Mouse (Mus musculus) intestine, postnatal 0 days (tissue): ENCODE data around the gene C5ar1. TPM values are rescaled to one million over a fixed set of nuclear protein-coding genes. Genes with fewer than 3 reads are reported as not detected.

Source experiments
- ATAC-seq: fragments of 200-750 bp; cut with Nextera tagmentation; 2 replicates; pipeline ENCODE4 v1.8.0; 2017; ENCODE audit warnings: mild to moderate bottlenecking, moderate TSS enrichment, moderate library complexity
- H3K27ac ChIP-seq: fragments of 300-500 bp; sonication (generic); 2 replicates; pipeline ENCODE4 v1.5.1; 2014; ENCODE audit warnings: mild to moderate bottlenecking, low read depth, low read length, moderate library complexity
- H3K27me3 ChIP-seq: fragments of 300-500 bp; sonication (generic); replicated peaks from 2 replicates; pipeline ENCODE4 v1.6.1; 2014; ENCODE audit warnings: low read length, mixed read lengths; ENCODE audit not compliant: control insufficient read depth, insufficient read depth
- H3K36me3 ChIP-seq: fragments of 300-500 bp; sonication (generic); 2 replicates; pipeline ENCODE4 v1.6.1; 2014; ENCODE audit warnings: mild to moderate bottlenecking, moderate library complexity; ENCODE audit not compliant: control insufficient read depth, insufficient read depth
- H3K4me1 ChIP-seq: fragments of 300-500 bp; sonication (generic); replicated peaks from 2 replicates; pipeline ENCODE4 v1.6.1; 2014; ENCODE audit warnings: antibody characterized with exemption, low read length, mixed read lengths; ENCODE audit not compliant: control insufficient read depth, insufficient read depth
- H3K4me2 ChIP-seq: fragments of 300-500 bp; sonication (generic); replicated peaks from 2 replicates; pipeline ENCODE4 v1.6.1; 2014; ENCODE audit warnings: low read depth, mild to moderate bottlenecking, moderate library complexity
- H3K4me3 ChIP-seq: fragments of 300-500 bp; sonication (generic); 2 replicates; pipeline ENCODE4 v1.5.1; 2014; ENCODE audit warnings: low read depth, low read length
- H3K9ac ChIP-seq: fragments of 300-500 bp; sonication (generic); 2 replicates; pipeline ENCODE4 v1.6.1; 2014; ENCODE audit warnings: mild to moderate bottlenecking, low read depth, low read length
- H3K9me3 ChIP-seq: fragments of 300-500 bp; sonication (generic); 2 replicates; pipeline ENCODE4 v1.6.1; 2016; ENCODE audit warnings: mixed run types; ENCODE audit not compliant: control insufficient read depth
- CTCF ChIP-seq: sonication (generic); IDR thresholded peaks from 2 replicates; pipeline ENCODE4 v1.5.1; 2016; ENCODE audit warnings: low read depth, mild to moderate bottlenecking, control low read depth, antibody characterized with exemption, moderate library complexity
- WGBS: fragments of 180-500 bp; shearing (Covaris S2); extraction: QIAGEN DNeasy Blood & Tissue Kit; methylation state at CpG from one replicate; pipeline ENCODE4 v1.1.7; 2014; 5-methylcytosine and 5-hydroxymethylcytosine counted together
- polyA plus RNA-seq: library from polyadenylated mRNA; unstranded; fragments of >200 nt; fragmentation: Nextera tagmentation; extraction: Ambion mirVana; gene quantifications from 2 replicates; pipeline ENCODE4 v1.2.1, GENCODE M21; 2015

Gene C5ar1
- polyA plus RNA-seq, 1 experiment from 2014 or later: 2.1 TPM

DNA sequence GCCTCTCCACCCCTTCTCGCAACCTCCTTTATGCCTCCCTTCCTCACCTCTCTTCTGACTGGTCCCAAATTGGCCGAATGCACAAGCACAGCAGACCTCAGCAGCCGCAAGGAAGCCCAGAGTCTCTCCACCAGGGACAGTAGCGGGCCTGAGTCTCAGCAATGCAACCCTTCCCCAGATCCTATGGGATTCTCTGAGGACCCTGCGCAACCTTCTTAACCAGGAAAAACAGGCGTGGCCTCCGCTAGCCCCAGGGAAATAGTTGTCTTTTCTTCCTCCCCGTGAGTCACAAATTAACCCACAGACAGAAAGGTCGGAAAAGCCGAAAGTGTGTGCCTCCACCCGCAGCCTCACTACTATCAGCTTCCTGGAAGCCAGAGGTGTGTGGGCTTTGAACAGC, 17.6 kb downstream of the C5ar1 start:
- H3K27ac ChIP-seq: no peak overlapping the region
- no peaks in the 10 kb centered on the region for H3K9me3 ChIP-seq
- H3K4me2 ChIP-seq: no peak overlapping the region
- H3K27me3 ChIP-seq: no peaks in the 10 kb centered on the region
- no peaks in the 10 kb centered on the region for H3K4me1 ChIP-seq
- peak; percentile 27 for TF ChIP-seq CTCF
- H3K9ac ChIP-seq: no peak overlapping the region
- ATAC-seq: no peak
- no peak overlapping the region for H3K4me3 ChIP-seq
- H3K36me3 ChIP-seq: no peaks in the 10 kb centered on the region
- 50% methylated on average over 11 of the region's 11 CpGs for WGBS

DNA sequence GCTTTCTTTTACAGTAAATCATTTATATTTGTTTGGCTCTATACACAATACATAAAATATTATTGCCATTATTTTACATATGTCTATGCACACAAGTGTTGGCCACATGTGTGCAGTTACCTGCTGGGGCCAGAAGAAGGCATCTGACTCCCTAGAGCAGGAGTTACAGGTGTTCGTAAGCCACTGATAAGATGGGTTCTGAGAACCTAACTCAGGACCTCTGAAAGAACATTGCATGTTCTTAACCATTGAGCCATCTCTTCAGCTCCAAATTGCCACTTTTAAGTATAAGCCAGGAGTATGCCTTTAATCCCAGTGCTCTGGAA, 18.4 kb downstream of the C5ar1 start:
- no peak overlapping the region for H3K27ac ChIP-seq

DNA sequence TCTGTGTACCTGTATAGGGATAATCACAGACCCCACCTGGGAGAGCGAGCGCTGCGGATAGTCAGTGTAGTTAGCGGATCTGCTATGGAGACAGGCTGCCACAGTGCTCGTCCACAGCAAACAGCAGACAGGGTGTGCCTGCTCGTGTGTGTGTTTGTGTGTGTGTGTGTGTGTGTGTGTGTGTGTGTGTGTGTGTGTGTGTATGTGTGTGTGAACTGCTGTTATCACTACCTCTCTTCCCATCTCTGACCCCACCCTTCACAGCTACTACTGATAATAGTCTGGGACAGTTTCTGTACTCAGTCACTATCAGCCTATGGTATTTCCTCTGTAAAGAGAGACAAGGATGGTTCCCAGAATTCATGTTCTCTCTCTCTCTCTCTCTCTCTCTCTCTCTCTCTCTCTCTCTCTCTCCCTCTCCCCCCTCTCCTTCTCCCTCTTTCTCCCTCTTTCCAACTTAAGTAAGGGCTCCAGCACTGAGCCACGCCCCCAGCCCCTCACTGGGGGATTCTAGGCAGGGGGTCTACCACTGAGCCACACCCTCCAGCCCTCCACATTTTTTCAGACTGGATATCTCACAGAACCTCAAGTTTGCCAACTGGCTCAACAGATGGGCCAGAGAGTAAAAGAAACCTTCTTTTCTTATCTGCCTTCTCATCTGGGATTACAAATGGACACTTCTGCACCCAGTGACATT, 18.9 kb downstream of the C5ar1 start:
- Histone ChIP-seq H3K27ac (no peak overlapping the region), H3K9ac (no peak overlapping the region), H3K4me1 (no peaks in the 10 kb centered on the region), H3K4me2 (no peak overlapping the region), H3K9me3 (no peaks in the 10 kb centered on the region), H3K27me3 (no peaks in the 10 kb centered on the region), H3K36me3 (no peaks in the 10 kb centered on the region), H3K4me3 (no peak overlapping the region)
- no peak for TF ChIP-seq CTCF
- 57% methylated on average over 7 of the region's 7 CpGs for WGBS
- ATAC-seq: no peak

More for the DNA sequence above, 18.4 kb downstream of the C5ar1 start:
- no peak for ATAC-seq
- TF ChIP-seq CTCF: no peak
- Histone ChIP-seq H3K9me3 (no peaks in the 10 kb centered on the region), H3K4me2 (no peak overlapping the region), H3K4me3 (no peak overlapping the region), H3K27me3 (no peaks in the 10 kb centered on the region), H3K36me3 (no peaks in the 10 kb centered on the region), H3K4me1 (no peaks in the 10 kb centered on the region), H3K9ac (no peak overlapping the region)
- WGBS: 83% methylated on average over 1 of the region's 1 CpGs

DNA sequence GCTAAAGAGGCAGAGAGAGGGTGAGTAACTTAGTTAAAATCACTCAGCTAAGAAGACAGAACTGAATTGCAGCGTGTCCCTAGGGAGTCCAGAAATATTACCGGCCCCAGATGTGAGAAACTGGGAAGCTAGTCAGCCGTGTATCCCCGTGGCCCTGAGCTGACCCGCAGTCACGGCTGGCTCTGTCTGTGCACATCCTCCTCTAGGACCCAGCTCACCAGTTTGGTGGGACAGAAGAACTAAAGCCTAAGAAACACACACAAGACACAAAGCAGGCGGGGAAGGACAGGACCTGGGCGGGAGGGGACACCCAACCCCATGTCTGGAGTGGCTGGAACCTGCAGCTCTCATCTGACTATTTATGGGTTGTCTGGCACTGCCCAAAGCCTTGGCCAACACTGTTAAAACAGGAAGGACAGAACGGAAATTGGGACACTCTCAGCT, 19.8 kb downstream of the C5ar1 start:
- Histone ChIP-seq H3K27me3 (no peaks in the 10 kb centered on the region), H3K4me3 (no peak overlapping the region), H3K27ac (no peak overlapping the region), H3K36me3 (no peaks in the 10 kb centered on the region), H3K4me1 (no peaks in the 10 kb centered on the region), H3K4me2 (no peak overlapping the region), H3K9ac (no peak overlapping the region), H3K9me3 (no peaks in the 10 kb centered on the region)
- TF ChIP-seq CTCF: no peak
- ATAC-seq: no peak
- WGBS: 64% methylated on average over 9 of the region's 9 CpGs

DNA sequence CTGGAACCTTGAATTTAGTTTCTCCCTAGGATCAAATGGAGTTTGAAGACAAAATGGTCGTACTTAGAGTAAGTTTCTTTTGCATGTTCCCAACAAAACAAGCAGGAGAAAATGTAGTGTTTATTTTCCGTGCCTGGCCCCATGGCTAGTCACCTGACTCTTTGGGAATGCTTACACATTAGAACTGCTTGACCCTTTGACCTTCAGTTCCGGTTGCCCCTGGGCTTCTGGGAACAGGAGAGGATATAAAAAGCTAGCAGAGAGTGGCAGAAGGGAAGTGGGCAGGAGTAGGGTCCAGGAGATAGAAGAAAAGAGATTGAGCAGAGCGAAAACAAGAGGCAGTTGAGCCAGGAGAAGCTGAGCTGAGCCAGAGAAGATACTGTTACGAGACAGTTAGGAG, 29.5 kb downstream of the C5ar1 start:
- no peak overlapping the region for H3K4me3 ChIP-seq
- H3K4me2 ChIP-seq: no peak overlapping the region
- TF ChIP-seq CTCF: no peak
- no peaks in the 10 kb centered on the region for H3K27me3 ChIP-seq
- no peaks in the 10 kb centered on the region for H3K36me3 ChIP-seq
- 0 out of 2 replicates have a peak, but pooled peaks cover 3% of the 10 kb centered on the region for H3K9me3 ChIP-seq
- no peak for ATAC-seq
- H3K27ac ChIP-seq: no peak overlapping the region
- no peak overlapping the region for H3K9ac ChIP-seq
- 34% methylated on average over 5 of the region's 5 CpGs for WGBS
- no peaks in the 10 kb centered on the region for H3K4me1 ChIP-seq

DNA sequence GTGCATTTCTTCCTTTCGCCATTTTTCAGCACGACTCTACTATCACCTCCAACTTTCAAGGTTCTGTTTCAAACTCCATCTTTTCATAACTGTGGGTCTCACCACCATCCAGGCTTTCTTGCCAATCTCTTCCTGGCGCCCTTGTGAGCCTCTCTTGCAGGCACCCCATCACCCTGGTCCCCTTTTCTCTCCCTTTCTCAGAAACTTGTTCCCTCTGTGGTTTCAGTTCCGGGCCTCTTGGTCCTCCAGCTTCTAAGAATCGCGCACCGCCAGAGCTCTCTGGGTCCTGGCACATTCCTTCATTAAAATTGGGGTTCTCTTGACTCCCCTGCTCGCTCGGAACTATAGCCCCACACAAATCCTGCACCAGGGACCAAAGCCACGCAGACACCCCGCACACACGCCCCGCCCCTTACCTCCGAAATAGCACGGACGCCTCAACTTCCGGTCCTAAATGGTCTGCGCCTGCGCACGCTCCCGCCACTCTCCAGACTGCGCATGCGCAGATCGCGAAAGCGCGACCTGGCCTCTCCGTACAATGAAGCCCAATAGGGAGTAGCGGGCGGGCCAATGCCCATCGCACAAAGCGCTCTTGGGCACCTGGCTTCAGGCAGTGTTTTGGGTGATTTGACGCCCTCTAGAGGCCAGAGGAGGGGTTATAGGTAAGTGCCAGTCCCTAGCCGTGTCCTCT, 37.6 kb downstream of the C5ar1 start, which contains the start of gene Dhx34:
Gene Dhx34 (minus strand): TSS at position 456 of the 691 bp plus-strand sequence.
- TF ChIP-seq CTCF: peak; percentile 76
- Histone ChIP-seq H3K4me3 (peak within 1 kb of the TSS; percentile 57), H3K9ac (peak within 1 kb of the TSS; percentile 55), H3K36me3 (peaks cover 13% of the 10 kb centered on the region; the same call in 1 of the 2 replicates), H3K4me1 (no peaks in the 10 kb centered on the region), H3K27me3 (no peaks in the 10 kb centered on the region), H3K27ac (peak within 1 kb of the TSS; percentile 67), H3K4me2 (peak within 1 kb of the TSS; percentile 68), H3K9me3 (no peaks in the 10 kb centered on the region)
- peak; percentile 97 for ATAC-seq
- WGBS: 1% methylated on average over 34 of the region's 34 CpGs
